Mouse (Mus musculus): ENCODE data around the gene Sectm1a. TPM values are rescaled to one million over a fixed set of nuclear protein-coding genes. Genes with fewer than 3 reads are reported as not detected.
A peak's percentile ranks its signal among the peaks of the same experiment; 100 is the strongest.
"Not testable (repeated sequence)": the region's sequence is repeated elsewhere in the genome, so short reads cannot be mapped to it uniquely, and the experiment has no call there.

The Sectm1a gene
- polyA plus RNA-seq, 1 experiment from 2014 or later, result not detected

DNA sequence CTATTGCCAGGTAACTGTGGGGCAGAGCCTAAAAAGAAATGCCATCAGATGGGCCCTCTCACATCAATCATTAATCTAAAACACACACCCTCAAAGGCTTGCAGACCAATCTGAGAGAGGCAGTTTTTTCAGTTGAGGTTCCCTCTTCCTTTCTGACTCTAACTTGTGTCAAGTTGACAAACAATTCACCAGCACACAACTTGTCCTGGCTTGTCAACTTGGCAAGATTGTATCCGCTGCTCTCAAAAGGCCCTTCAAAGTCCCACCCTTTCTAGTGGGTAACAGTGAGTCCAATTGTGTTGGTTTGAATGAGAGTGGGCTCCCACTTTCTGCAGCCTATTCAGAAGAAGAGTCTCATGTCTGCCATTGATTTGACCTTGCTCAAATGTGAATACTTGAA lies 35.7 kb downstream of the Sectm1a start:
- DNase-seq (ENCODE audit: low spot score) (no peak), ATAC-seq (ENCODE audit: low FRiP score) (no peak)
- Histone ChIP-seq H3K9ac (ENCODE audit: low read depth, low read length) (no peak overlapping the region), H3K27me3 (ENCODE audit: control insufficient read depth, insufficient read depth, low read length) (no peaks in the 10 kb centered on the region), H3K4me3 (ENCODE audit: low read depth, low read length) (no peak overlapping the region), H3K4me2 (replicated peaks; ENCODE audit: low read depth, low read length) (no peak overlapping the region), H3K4me1 (replicated peaks; ENCODE audit: control insufficient read depth, insufficient read depth, low read length) (no peaks in the 10 kb centered on the region), H3K27ac (ENCODE audit: low read depth, low read length) (no peak overlapping the region), H3K9me3 (ENCODE audit: control insufficient read depth, low read length) (no peaks in the 10 kb centered on the region), H3K36me3 (ENCODE audit: control insufficient read depth, insufficient read depth, low read length) (no peaks in the 10 kb centered on the region)
- WGBS, result 32% methylated on average over 1 of the region's 1 CpGs

DNA sequence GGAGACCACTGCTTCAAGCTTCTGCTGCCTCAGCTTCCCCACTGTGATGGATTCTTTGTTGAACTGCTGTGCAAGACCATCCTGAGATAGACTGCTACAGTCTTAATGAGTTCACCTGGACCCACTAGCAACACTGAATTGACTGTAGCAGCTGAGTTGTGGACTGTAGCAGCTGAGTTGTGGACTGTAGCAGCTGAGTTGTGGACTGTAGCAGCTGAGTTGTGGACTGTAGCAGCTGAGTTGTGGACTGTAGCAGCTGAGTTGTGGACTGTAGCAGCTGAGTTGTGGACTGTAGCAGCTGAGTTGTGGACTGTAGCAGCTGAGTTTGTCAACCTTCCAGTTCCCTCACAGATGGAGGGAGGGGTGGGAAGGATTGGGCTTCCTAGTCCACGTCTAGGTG lies 38.0 kb downstream of the Sectm1a start:
- not testable (repeated sequence) for H3K27ac ChIP-seq (ENCODE audit: low read depth, low read length); H3K9me3 ChIP-seq (ENCODE audit: control insufficient read depth, low read length); H3K4me2 ChIP-seq (replicated peaks; ENCODE audit: low read depth, low read length); DNase-seq (ENCODE audit: low spot score); ATAC-seq (ENCODE audit: low FRiP score); H3K4me1 ChIP-seq (replicated peaks; ENCODE audit: control insufficient read depth, insufficient read depth, low read length); H3K36me3 ChIP-seq (ENCODE audit: control insufficient read depth, insufficient read depth, low read length); H3K4me3 ChIP-seq (ENCODE audit: low read depth, low read length); H3K27me3 ChIP-seq (ENCODE audit: control insufficient read depth, insufficient read depth, low read length); H3K9ac ChIP-seq (ENCODE audit: low read depth, low read length)
- 64% methylated on average over 1 of the region's 1 CpGs for WGBS

DNA sequence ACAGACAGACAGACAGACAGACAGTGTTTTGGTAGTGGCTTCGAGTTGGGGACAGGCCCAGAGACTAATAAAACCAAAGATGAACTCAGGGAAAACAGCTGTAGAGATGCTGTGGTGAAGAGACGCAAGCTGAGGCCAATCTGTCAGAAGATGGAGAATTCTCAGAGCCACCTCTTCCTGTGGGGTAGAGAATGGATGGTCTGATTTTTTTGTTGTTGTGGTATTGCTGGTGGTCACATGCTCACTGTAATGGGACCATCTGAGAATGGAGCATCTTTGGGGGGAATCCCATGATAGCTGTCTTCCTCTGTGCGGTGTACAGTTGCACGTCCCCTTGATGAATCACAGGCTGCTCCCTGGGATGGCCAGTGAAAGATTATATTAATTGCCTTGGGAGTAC lies 38.5 kb downstream of the Sectm1a start:
- H3K4me1 ChIP-seq (replicated peaks; ENCODE audit: control insufficient read depth, insufficient read depth, low read length), result no peaks in the 10 kb centered on the region
- DNase-seq (ENCODE audit: low spot score), result no peak
- 82% methylated on average over 4 of the region's 4 CpGs for WGBS

DNA sequence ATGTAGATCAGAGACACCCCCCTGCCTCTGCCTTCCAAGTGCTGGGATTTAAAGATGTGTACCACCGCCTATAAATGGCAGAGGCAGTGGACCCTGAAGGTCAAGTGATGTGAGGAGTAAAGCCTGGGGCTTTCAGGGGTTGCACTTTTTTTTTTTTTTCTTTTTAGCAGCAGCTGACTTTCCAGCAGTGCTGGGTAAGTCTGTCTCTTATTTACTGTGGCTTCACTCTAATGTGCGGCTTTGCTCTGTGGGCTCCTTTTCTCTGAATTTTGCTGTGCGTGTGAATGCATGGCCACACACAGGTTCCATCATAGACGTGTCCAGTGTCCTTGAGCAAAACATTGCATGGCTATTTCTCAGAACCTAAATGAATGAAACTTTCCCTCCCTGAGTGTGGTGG lies 39.4 kb downstream of the Sectm1a start:
- DNase-seq (ENCODE audit: low spot score), result no peak
- Histone ChIP-seq H3K27me3 (ENCODE audit: control insufficient read depth, insufficient read depth, low read length) (no peaks in the 10 kb centered on the region), H3K9ac (ENCODE audit: low read depth, low read length) (no peak overlapping the region), H3K9me3 (ENCODE audit: control insufficient read depth, low read length) (no peaks in the 10 kb centered on the region), H3K4me3 (ENCODE audit: low read depth, low read length) (no peak overlapping the region), H3K27ac (ENCODE audit: low read depth, low read length) (no peak overlapping the region), H3K4me1 (replicated peaks; ENCODE audit: control insufficient read depth, insufficient read depth, low read length) (no peaks in the 10 kb centered on the region), H3K36me3 (ENCODE audit: control insufficient read depth, insufficient read depth, low read length) (no peaks in the 10 kb centered on the region), H3K4me2 (replicated peaks; ENCODE audit: low read depth, low read length) (no peak overlapping the region)
- WGBS, result 76% methylated on average over 4 of the region's 4 CpGs
- no peak for ATAC-seq (ENCODE audit: low FRiP score)

More for the DNA sequence above, 38.5 kb downstream of the Sectm1a start:
- no peak overlapping the region for H3K27ac ChIP-seq (ENCODE audit: low read depth, low read length)
- H3K9ac ChIP-seq (ENCODE audit: low read depth, low read length), result no peak overlapping the region
- H3K4me2 ChIP-seq (replicated peaks; ENCODE audit: low read depth, low read length), result no peak overlapping the region
- no peaks in the 10 kb centered on the region for H3K36me3 ChIP-seq (ENCODE audit: control insufficient read depth, insufficient read depth, low read length)
- H3K9me3 ChIP-seq (ENCODE audit: control insufficient read depth, low read length), result no peaks in the 10 kb centered on the region
- no peaks in the 10 kb centered on the region for H3K27me3 ChIP-seq (ENCODE audit: control insufficient read depth, insufficient read depth, low read length)
- H3K4me3 ChIP-seq (ENCODE audit: low read depth, low read length), result no peak overlapping the region
- ATAC-seq (ENCODE audit: low FRiP score), result no peak

DNA sequence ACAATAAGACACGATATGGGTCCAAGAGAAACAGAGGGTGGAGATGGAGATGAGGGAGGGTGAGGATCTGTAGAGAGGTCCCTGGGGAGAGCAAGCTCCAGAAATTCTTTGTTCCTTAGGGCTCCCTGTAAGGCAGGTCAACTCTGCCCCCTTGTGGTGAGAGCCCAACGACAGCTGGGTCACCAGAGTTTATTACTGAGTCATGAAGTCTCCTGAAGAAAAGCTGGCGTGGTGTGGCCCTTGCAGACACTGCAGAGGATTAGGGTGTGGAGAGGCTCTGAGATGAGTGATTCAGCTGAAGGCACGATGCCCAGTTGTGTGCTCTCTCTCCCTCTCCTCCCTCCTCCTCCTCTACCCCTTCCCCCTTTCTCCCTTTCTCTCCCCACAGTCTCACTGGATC lies 39.8 kb downstream of the Sectm1a start:
- Histone ChIP-seq H3K27me3 (ENCODE audit: control insufficient read depth, insufficient read depth, low read length) (no peaks in the 10 kb centered on the region), H3K36me3 (ENCODE audit: control insufficient read depth, insufficient read depth, low read length) (no peaks in the 10 kb centered on the region), H3K4me1 (replicated peaks; ENCODE audit: control insufficient read depth, insufficient read depth, low read length) (no peaks in the 10 kb centered on the region), H3K9me3 (ENCODE audit: control insufficient read depth, low read length) (no peaks in the 10 kb centered on the region), H3K4me2 (replicated peaks; ENCODE audit: low read depth, low read length) (no peak overlapping the region), H3K9ac (ENCODE audit: low read depth, low read length) (no peak overlapping the region), H3K4me3 (ENCODE audit: low read depth, low read length) (no peak overlapping the region), H3K27ac (ENCODE audit: low read depth, low read length) (no peak overlapping the region)
- DNase-seq (ENCODE audit: low spot score) (peak; percentile 86), ATAC-seq (ENCODE audit: low FRiP score) (no peak)
- 9% methylated on average over 4 of the region's 4 CpGs for WGBS

DNA sequence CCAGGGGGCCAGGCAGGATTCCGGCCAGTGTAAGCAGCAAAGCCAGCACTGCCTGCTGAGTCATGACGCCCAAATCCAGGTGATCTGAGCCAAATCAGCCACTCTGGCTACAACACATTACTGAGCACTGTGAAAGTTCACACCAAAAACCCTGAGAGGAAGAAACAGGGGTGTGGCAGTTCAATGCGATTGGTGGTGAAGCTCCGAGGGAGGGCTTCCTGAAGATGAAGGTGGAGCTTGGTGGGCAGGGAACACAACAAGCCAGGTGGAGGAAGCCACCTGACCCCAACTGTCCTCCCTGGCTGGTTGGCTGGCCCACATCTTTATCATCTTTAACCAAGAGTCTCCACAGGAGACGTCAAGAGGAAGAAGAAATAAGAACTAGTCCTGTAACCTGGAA lies 41.7 kb downstream of the Sectm1a start, which contains the start of gene Cd7:
Gene Cd7 (minus strand): TSS at position 117 of the 400 bp plus-strand sequence.
- DNase-seq (ENCODE audit: low spot score), result no peak
- no peak within 1 kb of the TSS for H3K27ac ChIP-seq (ENCODE audit: low read depth, low read length)
- no peak within 1 kb of the TSS for H3K9ac ChIP-seq (ENCODE audit: low read depth, low read length)
- H3K4me1 ChIP-seq (replicated peaks; ENCODE audit: control insufficient read depth, insufficient read depth, low read length), result no peaks in the 10 kb centered on the region
- no peak for ATAC-seq (ENCODE audit: low FRiP score)
- no peak within 1 kb of the TSS for H3K4me2 ChIP-seq (replicated peaks; ENCODE audit: low read depth, low read length)
- no peaks in the 10 kb centered on the region for H3K36me3 ChIP-seq (ENCODE audit: control insufficient read depth, insufficient read depth, low read length)
- no peaks in the 10 kb centered on the region for H3K27me3 ChIP-seq (ENCODE audit: control insufficient read depth, insufficient read depth, low read length)
- no peak within 1 kb of the TSS for H3K4me3 ChIP-seq (ENCODE audit: low read depth, low read length)
- no peaks in the 10 kb centered on the region for H3K9me3 ChIP-seq (ENCODE audit: control insufficient read depth, low read length)
- 74% methylated on average over 5 of the region's 5 CpGs for WGBS

DNA sequence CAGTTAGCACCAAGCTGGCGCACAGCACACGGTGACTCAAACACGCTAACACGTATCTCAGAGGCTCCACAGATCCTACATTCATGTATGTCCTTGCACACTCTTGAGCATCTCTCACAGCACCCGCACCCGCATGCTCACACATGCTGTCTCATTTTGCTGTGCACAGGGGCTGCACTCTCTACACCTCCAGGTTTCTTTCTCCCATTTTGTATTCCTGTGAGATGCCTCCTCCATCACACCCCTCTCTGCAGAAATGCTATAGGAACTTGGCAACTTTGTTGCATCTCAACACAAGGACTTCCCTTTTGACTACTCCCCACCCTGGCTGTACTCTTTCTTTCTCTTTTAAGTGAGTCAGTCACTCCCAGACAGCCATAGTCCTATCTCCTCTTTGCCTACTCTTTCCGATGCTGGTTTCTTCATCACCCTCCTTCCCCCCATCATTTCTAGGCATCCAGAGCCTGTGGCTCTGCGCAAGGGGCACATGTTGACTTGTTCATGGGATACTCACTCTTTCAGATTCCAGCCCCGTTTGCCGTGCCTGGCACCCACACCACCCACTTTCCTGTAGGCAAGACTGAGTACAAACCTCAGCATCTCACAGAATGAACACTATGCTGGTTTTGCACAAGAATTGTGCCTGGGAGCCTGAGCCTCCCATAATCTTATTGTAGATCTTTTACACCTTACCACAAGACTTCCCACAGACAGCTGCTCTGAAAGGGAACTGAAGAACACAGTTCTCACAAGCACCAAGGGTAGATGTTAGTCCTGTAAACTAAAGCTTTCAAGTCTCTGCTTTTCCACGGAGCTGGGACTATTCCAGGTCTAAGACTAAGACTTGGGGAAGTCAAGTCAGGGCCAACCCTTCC lies 42.4 kb downstream of the Sectm1a start:
- no peaks in the 10 kb centered on the region for H3K36me3 ChIP-seq (ENCODE audit: control insufficient read depth, insufficient read depth, low read length)
- no peak overlapping the region for H3K4me3 ChIP-seq (ENCODE audit: low read depth, low read length)
- no peak overlapping the region for H3K4me2 ChIP-seq (replicated peaks; ENCODE audit: low read depth, low read length)
- 90% methylated on average over 11 of the region's 11 CpGs for WGBS
- ATAC-seq (ENCODE audit: low FRiP score), result no peak
- H3K9me3 ChIP-seq (ENCODE audit: control insufficient read depth, low read length), result no peaks in the 10 kb centered on the region
- H3K9ac ChIP-seq (ENCODE audit: low read depth, low read length), result no peak overlapping the region
- H3K27me3 ChIP-seq (ENCODE audit: control insufficient read depth, insufficient read depth, low read length), result no peaks in the 10 kb centered on the region
- H3K27ac ChIP-seq (ENCODE audit: low read depth, low read length), result no peak overlapping the region
- no peak for DNase-seq (ENCODE audit: low spot score)
- no peaks in the 10 kb centered on the region for H3K4me1 ChIP-seq (replicated peaks; ENCODE audit: control insufficient read depth, insufficient read depth, low read length)

DNA sequence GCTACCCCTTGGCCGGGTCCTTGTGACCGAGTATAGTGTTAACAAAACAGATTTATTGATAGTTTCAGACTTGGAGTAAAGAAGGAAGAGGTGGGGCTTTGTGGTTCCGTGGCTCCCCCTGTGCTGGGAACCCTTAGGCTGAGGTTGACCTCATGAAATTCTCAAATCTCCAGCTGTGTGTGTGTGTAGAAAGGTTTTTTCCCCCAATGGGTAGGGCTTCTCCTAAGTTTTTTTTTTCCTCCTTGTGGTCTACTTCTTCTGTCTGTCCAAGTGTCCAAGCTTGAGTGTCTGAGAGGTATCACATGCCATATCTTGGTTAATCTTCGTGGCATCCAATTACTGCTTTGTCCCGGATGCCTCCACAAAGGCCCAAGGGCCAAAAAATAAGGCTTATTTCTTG lies 47.9 kb downstream of the Sectm1a start:
- Histone ChIP-seq H3K36me3 (ENCODE audit: control insufficient read depth, insufficient read depth, low read length) (no peaks in the 10 kb centered on the region), H3K4me1 (replicated peaks; ENCODE audit: control insufficient read depth, insufficient read depth, low read length) (no peaks in the 10 kb centered on the region), H3K4me3 (ENCODE audit: low read depth, low read length) (no peak overlapping the region), H3K27me3 (ENCODE audit: control insufficient read depth, insufficient read depth, low read length) (no peaks in the 10 kb centered on the region), H3K27ac (ENCODE audit: low read depth, low read length) (no peak overlapping the region), H3K9ac (ENCODE audit: low read depth, low read length) (no peak overlapping the region), H3K9me3 (ENCODE audit: control insufficient read depth, low read length) (no peaks in the 10 kb centered on the region), H3K4me2 (replicated peaks; ENCODE audit: low read depth, low read length) (no peak overlapping the region)
- DNase-seq (ENCODE audit: low spot score) (no peak), ATAC-seq (ENCODE audit: low FRiP score) (no peak)
- WGBS, result 85% methylated on average over 5 of the region's 5 CpGs

DNA sequence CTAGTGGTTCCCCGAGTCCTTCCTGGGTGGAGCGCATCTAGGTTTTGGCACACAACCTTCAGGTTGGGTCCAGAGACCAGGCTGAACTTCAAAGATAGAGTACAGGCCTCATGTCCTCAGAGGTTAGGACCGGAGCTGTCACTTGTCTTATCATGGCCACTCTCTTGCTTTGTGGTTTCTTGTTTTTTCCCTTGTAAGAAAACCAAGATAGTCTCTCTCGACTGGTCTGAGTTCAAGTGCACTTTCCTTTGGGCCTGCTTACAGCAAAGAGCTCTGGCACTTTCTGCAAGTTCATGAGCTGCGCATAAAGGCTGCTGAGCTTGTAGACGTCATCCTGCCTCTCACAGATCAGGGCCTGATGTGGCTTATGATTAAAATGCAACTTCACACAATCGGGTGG lies 53.8 kb downstream of the Sectm1a start:
- Histone ChIP-seq H3K4me1 (replicated peaks; ENCODE audit: control insufficient read depth, insufficient read depth, low read length) (no peaks in the 10 kb centered on the region), H3K9me3 (ENCODE audit: control insufficient read depth, low read length) (no peaks in the 10 kb centered on the region), H3K27me3 (ENCODE audit: control insufficient read depth, insufficient read depth, low read length) (no peaks in the 10 kb centered on the region), H3K36me3 (ENCODE audit: control insufficient read depth, insufficient read depth, low read length) (no peaks in the 10 kb centered on the region), H3K9ac (ENCODE audit: low read depth, low read length) (no peak overlapping the region), H3K27ac (ENCODE audit: low read depth, low read length) (no peak overlapping the region), H3K4me3 (ENCODE audit: low read depth, low read length) (no peak overlapping the region), H3K4me2 (replicated peaks; ENCODE audit: low read depth, low read length) (no peak overlapping the region)
- ATAC-seq (ENCODE audit: low FRiP score), result no peak
- 88% methylated on average over 7 of the region's 7 CpGs for WGBS
- DNase-seq (ENCODE audit: low spot score), result no peak

Measured in hindbrain, embryonic 11.5 days (tissue).